Mouse (Mus musculus): ENCODE measurements around the gene Trmt11.
"Not testable (repeated sequence)": the region's sequence is repeated elsewhere in the genome, so short reads cannot be mapped to it uniquely, and the experiment has no call there.

Trmt11 gene

GRCm38 (mm10) chr10:30600542-30600966, at the start of gene Trmt11:
Gene Trmt11 (minus strand): TSS chr10:30600749.
- DNase-seq, result peak; percentile 93 to 96

GRCm38 (mm10) chr10:30647681-30648080, 47.1 kb upstream of the Trmt11 start:
- DNase-seq, result no peak

GRCm38 (mm10) chr10:30638216-30638615, 37.7 kb upstream of the Trmt11 start:
- DNase-seq, result no peak

GRCm38 (mm10) chr10:30636474-30637154, 36.1 kb upstream of the Trmt11 start:
- DNase-seq, result not testable (repeated sequence)

- DNase-seq, result no peak
These were observed 32.2 kb upstream of the Trmt11 start for GRCm38 (mm10) chr10:30632718-30633117.

GRCm38 (mm10) chr10:30629977-30630376, 29.4 kb upstream of the Trmt11 start:
- no peak for DNase-seq

GRCm38 (mm10) chr10:30629513-30629912, 29.0 kb upstream of the Trmt11 start, which contains the start of gene Hint3:
Gene Hint3 (minus strand): TSS chr10:30629632.
- no peak for DNase-seq

- DNase-seq, result not testable (repeated sequence)
These were observed 27.9 kb upstream of the Trmt11 start for GRCm38 (mm10) chr10:30628444-30628843.

- peak; percentile 22 to 51 for DNase-seq
These were observed 27.0 kb upstream of the Trmt11 start for GRCm38 (mm10) chr10:30627548-30627947.

GRCm38 (mm10) chr10:30624161-30625019, 23.8 kb upstream of the Trmt11 start:
- peak; percentile 39 to 42 for DNase-seq

- no peak for DNase-seq
These were observed 22.4 kb upstream of the Trmt11 start for GRCm38 (mm10) chr10:30622928-30623327.

- no peak for DNase-seq
These were observed 18.3 kb upstream of the Trmt11 start for GRCm38 (mm10) chr10:30618918-30619210.

GRCm38 (mm10) chr10:30618091-30618917, 17.8 kb upstream of the Trmt11 start:
- peak; percentile 99 for DNase-seq

- no peak for DNase-seq
These were observed 12.5 kb upstream of the Trmt11 start for GRCm38 (mm10) chr10:30613039-30613438.

- no peak for DNase-seq
These were observed 9.1 kb upstream of the Trmt11 start for GRCm38 (mm10) chr10:30609614-30610013.

GRCm38 (mm10) chr10:30608109-30608508, 7.6 kb upstream of the Trmt11 start:
- DNase-seq, result no peak

- DNase-seq, result no peak
These were observed 435 bp downstream of the Trmt11 start for GRCm38 (mm10) chr10:30600094-30600534.

GRCm38 (mm10) chr10:30587037-30587436, 13.5 kb downstream of the Trmt11 start:
- DNase-seq, result no peak

- DNase-seq, result no peak
These were observed 14.9 kb downstream of the Trmt11 start for GRCm38 (mm10) chr10:30585691-30586090.

GRCm38 (mm10) chr10:30577670-30578280, 22.8 kb downstream of the Trmt11 start:
- DNase-seq, result no peak

GRCm38 (mm10) chr10:30566364-30566763, 34.2 kb downstream of the Trmt11 start:
- no peak for DNase-seq

GRCm38 (mm10) chr10:30564651-30565050, 35.9 kb downstream of the Trmt11 start:
- no peak for DNase-seq
